Mouse (Mus musculus) kidney, embryonic 14.5 days (tissue): Measurements from ENCODE around the gene Glt8d2. TPM values are rescaled to one million over a fixed set of nuclear protein-coding genes. Genes with fewer than 3 reads are reported as not detected.
A peak's percentile ranks its signal among the peaks of the same experiment; 100 is the strongest.

Source experiments
- ATAC-seq: fragments of 200-750 bp; cut with Nextera tagmentation; 2 replicates; pipeline ENCODE4 v1.8.0; 2017; ENCODE audit warnings: moderate number of reproducible peaks, mild to moderate bottlenecking, moderate TSS enrichment, moderate library complexity; ENCODE audit not compliant: low FRiP score, low TSS enrichment
- H3K27ac ChIP-seq: fragments of 300-500 bp; sonication (generic); 2 replicates; pipeline ENCODE4 v1.5.1; 2014; ENCODE audit warnings: low read depth, mild to moderate bottlenecking, low read length, moderate library complexity, mixed read lengths
- H3K27me3 ChIP-seq: fragments of 300-500 bp; sonication (generic); 2 replicates; pipeline ENCODE4 v1.6.1; 2014; ENCODE audit warnings: mild to moderate bottlenecking, low read length; ENCODE audit not compliant: control insufficient read depth, insufficient read depth
- H3K36me3 ChIP-seq: fragments of 300-500 bp; sonication (generic); 2 replicates; pipeline ENCODE4 v1.6.1; 2014; ENCODE audit warnings: low read length, mixed read lengths; ENCODE audit not compliant: control insufficient read depth, insufficient read depth
- H3K4me1 ChIP-seq: fragments of 300-500 bp; sonication (generic); 2 replicates; pipeline ENCODE4 v1.6.1; 2014; ENCODE audit warnings: low read length, mixed read lengths; ENCODE audit not compliant: control insufficient read depth, insufficient read depth
- H3K4me2 ChIP-seq: fragments of 300-500 bp; sonication (generic); replicated peaks from 2 replicates; pipeline ENCODE4 v1.6.1; 2014; ENCODE audit warnings: low read depth, mild to moderate bottlenecking, low read length
- H3K4me3 ChIP-seq: fragments of 300-500 bp; sonication (generic); 2 replicates; pipeline ENCODE4 v1.5.1; 2014; ENCODE audit warnings: mild to moderate bottlenecking, low read length
- H3K9ac ChIP-seq: fragments of 300-500 bp; sonication (generic); 2 replicates; pipeline ENCODE4 v1.6.1; 2014; ENCODE audit warnings: low read depth, mild to moderate bottlenecking, low read length, moderate library complexity
- H3K9me3 ChIP-seq: fragments of 300-500 bp; sonication (generic); 2 replicates; pipeline ENCODE4 v1.6.1; 2016; ENCODE audit warnings: low read length; ENCODE audit not compliant: control insufficient read depth
- WGBS: fragments of 180-500 bp; shearing (Covaris S2); extraction: QIAGEN DNeasy Blood & Tissue Kit; methylation state at CpG from one replicate; pipeline ENCODE4 v1.1.7; 2014; 5-methylcytosine and 5-hydroxymethylcytosine counted together
- polyA plus RNA-seq: library from polyadenylated mRNA; unstranded; fragments of >200 nt; fragmentation: Nextera tagmentation; extraction: Ambion mirVana; gene quantifications from 2 replicates; pipeline ENCODE4 v1.2.1, GENCODE M21; 2014

The Glt8d2 gene
- polyA plus RNA-seq = 3.0 and 4.0 TPM in 2 replicates

DNA sequence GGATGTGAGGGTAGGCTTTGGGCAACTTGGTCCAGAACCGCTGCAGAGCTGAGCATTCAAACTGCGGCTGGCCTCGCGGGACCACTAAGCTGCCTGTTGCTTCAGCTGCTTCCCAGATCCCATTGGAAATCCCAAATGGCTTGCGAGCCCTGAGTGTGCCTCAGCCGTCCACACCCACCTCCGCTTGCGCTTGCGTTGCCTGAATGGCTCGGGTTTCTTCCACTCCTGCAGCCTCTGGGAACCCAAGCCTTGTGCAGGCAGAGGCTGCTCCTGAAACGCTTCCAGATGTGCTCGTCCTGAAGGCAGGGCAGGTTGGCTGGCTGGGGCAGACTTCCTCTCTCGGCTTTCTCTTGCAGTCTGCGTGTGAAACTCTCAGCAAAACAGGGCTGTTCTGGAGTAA lies at the start of gene Glt8d2:
Gene Glt8d2 (minus strand): TSS at position 157 of the 400 bp plus-strand sequence.
- peak; percentile 88 for ATAC-seq
- Histone ChIP-seq H3K9me3 (no peaks in the 10 kb centered on the region), H3K9ac (peak within 1 kb of the TSS; percentile 42; the same call in 1 of the 2 replicates), H3K27me3 (no peaks in the 10 kb centered on the region), H3K27ac (peak within 1 kb of the TSS; percentile 74), H3K4me2 (peak within 1 kb of the TSS; percentile 45), H3K4me1 (no peaks in the 10 kb centered on the region), H3K36me3 (no peaks in the 10 kb centered on the region), H3K4me3 (peak within 1 kb of the TSS; percentile 24)
- WGBS = 2% methylated on average over 14 of the region's 14 CpGs

DNA sequence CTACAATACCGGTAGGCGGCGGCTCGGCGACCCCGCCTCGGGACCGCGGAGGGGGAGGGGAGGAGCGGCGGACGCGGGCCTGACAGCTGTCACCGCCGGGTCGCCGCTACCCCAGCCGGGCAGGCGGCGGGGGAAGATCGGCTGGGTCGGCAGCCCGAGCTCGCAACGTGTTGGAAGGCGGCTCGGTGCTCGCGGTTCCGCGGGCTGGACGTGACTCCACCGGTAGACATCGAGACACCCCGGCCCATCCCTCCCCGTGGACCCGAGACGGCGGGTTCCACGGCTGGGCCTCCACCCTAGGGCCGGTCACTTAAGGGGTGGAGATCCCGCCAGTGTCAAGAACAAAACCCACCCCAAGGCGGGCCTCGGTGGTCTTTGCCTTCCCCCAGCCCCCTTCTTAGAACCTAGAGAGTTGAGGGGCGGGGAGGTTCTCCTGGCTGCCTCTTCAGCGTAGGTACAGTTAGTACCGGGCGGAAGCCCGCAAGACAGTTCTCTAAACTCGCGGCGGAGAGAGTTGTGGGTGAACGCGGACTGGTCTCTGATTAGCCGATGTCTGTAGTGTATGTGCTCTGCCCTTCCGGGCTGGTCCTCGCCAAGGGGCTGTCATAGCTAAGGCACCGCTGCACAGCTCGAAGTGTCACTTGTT lies 9.0 kb upstream of the Glt8d2 start:
- Histone ChIP-seq H3K9me3 (no peaks in the 10 kb centered on the region), H3K4me3 (peak overlapping the region; percentile 95), H3K27ac (peak overlapping the region; percentile 17; the same call in 1 of the 2 replicates), H3K9ac (peak overlapping the region; percentile 83), H3K27me3 (no peaks in the 10 kb centered on the region), H3K4me1 (0 out of 2 replicates have a peak, but pooled peaks cover 4% of the 10 kb centered on the region), H3K4me2 (peak overlapping the region; percentile 83), H3K36me3 (peaks cover 12% of the 10 kb centered on the region)
- ATAC-seq = peak; percentile 79
- WGBS = under 1% methylated on average over 59 of the region's 59 CpGs

DNA sequence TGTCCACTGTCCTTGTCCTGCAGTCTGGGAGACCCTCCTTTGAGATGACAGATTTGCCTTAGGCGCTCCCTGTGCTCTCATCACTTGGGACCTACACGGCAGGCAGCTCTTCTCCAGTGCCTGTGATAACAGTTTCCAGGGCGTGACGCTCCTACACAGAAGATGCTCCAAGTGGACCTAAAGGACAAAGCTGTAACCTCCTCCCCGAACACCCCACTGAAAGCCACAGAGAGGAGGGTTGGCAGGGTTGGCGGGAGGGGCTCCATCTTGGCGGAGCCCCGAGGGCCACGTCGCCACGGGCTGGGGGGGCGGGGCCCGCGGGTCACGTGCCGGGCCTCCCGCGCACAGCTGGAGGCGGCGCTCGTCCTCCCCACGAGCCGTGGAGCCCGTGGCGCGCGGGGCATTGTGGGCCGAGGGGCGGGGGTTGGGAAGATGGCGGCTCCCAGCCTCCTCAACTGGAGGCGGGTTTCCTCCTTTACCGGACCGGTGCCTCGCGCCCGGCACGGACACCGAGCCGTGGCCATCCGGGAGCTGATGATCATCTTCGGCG lies 8.3 kb upstream of the Glt8d2 start:
- Histone ChIP-seq H3K27me3 (no peaks in the 10 kb centered on the region), H3K36me3 (peaks cover 11% of the 10 kb centered on the region), H3K27ac (peak overlapping the region; percentile 61), H3K4me3 (peak overlapping the region; percentile 95), H3K9ac (peak overlapping the region; percentile 83), H3K4me1 (0 out of 2 replicates have a peak, but pooled peaks cover 4% of the 10 kb centered on the region), H3K4me2 (peak overlapping the region; percentile 83), H3K9me3 (no peaks in the 10 kb centered on the region)
- ATAC-seq = peak; percentile 95
- under 1% methylated on average over 39 of the region's 42 CpGs for WGBS

DNA sequence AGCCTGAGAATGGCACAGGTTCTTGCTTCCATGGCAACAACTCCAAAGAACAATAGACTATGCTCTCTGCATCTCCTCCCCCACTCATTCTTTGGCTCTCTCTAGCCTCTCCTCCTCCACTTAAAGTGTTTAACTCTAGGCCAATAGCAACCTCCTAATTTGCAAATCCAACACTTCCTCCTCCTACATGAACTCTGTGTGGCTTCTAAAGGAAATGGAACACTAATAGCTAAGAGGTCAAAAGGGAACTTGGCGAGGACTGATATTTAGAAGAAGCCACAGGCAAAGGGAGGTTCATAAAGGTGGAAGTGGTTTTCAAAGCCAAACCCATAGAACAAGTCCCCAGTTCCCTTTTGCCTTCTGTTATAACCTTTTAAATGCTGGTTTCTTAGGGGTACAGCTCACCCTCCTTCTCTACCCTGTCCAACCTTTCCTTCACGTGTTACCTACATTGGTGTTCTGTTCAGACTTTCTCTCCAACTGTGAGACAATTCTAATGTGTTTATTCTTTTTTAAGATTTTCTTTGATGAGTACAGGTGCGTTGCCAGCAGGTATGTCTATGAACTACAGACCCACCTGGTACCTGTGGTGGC lies 7.0 kb upstream of the Glt8d2 start:
- Histone ChIP-seq H3K4me3 (no peak overlapping the region), H3K9me3 (no peaks in the 10 kb centered on the region), H3K36me3 (peaks cover 10% of the 10 kb centered on the region), H3K27me3 (no peaks in the 10 kb centered on the region), H3K4me2 (no peak overlapping the region), H3K27ac (no peak overlapping the region), H3K4me1 (0 out of 2 replicates have a peak, but pooled peaks cover 4% of the 10 kb centered on the region), H3K9ac (no peak overlapping the region)
- WGBS = 73% methylated on average over 3 of the region's 3 CpGs
- ATAC-seq = peak; percentile 10; the same call in 1 of the 2 replicates

DNA sequence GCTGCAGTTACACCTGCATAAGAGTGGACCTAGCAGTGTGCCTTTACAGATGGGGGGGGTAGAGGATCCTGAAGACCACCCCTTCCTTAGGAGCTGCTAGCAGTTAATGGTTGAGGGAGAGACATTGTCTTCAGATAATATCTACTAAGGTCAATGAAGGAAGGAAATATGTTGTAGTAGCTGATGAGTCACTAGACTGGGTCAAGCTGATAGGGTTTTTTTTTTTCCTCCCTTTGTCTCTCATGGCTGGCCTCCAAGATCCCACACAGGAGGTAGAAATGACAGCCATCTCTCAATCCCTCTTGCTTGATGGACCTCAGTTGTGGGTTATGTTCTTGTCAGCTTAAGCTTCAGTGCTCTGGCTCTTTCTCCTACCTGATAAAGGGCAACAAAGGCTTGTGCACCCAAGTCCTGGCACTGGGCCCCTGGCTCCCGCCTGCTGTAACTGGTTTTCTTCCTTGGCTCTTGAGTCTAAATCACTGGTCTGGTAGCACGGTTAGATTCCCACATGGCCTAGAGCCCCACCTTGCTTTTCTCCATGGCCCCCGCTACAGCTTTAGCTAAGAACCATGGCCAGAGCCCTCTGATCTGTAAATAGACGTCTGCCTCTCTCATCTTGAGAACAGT lies 6.1 kb upstream of the Glt8d2 start:
- no peak overlapping the region for H3K9ac ChIP-seq
- no peak for ATAC-seq
- H3K4me3 ChIP-seq = no peak overlapping the region
- 67% methylated on average over 4 of the region's 4 CpGs for WGBS
- no peak overlapping the region for H3K27ac ChIP-seq
- no peak overlapping the region for H3K4me2 ChIP-seq
- 0 out of 2 replicates have a peak, but pooled peaks cover 4% of the 10 kb centered on the region for H3K4me1 ChIP-seq
- peaks cover 4% of the 10 kb centered on the region; the same call in 1 of the 2 replicates for H3K36me3 ChIP-seq
- no peaks in the 10 kb centered on the region for H3K9me3 ChIP-seq
- no peaks in the 10 kb centered on the region for H3K27me3 ChIP-seq

DNA sequence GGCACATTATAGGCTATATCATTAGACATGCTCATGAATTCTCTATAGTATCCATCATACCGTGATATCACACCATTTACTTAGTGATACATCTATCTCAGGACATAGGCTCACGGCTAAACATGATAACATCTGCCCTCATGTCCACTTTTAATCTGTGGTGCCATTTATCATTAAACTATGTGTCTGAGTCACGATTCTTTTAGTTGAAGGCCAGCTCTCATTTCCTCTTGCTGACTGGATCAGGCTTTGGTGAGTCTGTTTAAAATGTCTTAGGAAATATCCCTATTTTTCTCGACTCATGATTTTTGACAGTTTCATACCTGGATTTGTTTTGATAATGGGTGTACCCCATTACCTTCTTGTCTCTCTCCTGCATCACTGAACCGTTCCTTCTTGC lies 5.5 kb upstream of the Glt8d2 start, which contains the start of gene Hcfc2:
Gene Hcfc2 (plus strand): TSS at position 205 of the 400 bp plus-strand sequence.
- H3K9me3 ChIP-seq = no peaks in the 10 kb centered on the region
- no peak within 1 kb of the TSS for H3K9ac ChIP-seq
- WGBS = 70% methylated on average over 5 of the region's 5 CpGs
- no peak within 1 kb of the TSS for H3K4me3 ChIP-seq
- H3K4me2 ChIP-seq = no peak within 1 kb of the TSS
- no peaks in the 10 kb centered on the region for H3K27me3 ChIP-seq
- H3K4me1 ChIP-seq = 0 out of 2 replicates have a peak, but pooled peaks cover 4% of the 10 kb centered on the region
- no peaks in the 10 kb centered on the region for H3K36me3 ChIP-seq
- ATAC-seq = no peak
- no peak within 1 kb of the TSS for H3K27ac ChIP-seq

DNA sequence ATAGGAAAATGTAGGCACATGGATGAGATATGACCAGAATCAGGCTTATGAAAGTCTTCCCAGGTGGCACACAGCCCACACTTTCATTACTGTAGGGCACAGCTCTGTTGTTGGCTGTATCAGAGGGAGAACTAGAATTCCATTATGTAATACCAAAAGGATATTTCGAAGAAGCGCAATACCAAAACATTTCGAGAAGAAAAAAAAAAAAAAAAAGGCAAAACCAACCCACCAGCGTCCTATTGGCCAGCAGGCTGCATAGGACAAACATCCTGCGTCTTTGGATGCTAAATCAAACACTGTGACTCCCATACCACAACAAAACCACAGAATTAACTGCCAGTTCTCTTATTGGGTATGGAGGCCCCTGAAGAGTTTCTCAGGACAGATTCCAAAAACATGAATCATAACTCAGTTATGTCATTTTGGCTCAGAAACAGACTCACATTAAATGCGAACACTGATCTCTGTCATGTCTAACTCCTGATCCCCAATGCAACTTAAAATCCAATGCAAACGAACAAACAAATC lies 704 bp downstream of the Glt8d2 start:
- 69% methylated on average over 7 of the region's 7 CpGs for WGBS
- Histone ChIP-seq H3K4me1 (no peaks in the 10 kb centered on the region), H3K9me3 (no peaks in the 10 kb centered on the region), H3K4me2 (peak overlapping the region; percentile 45), H3K36me3 (no peaks in the 10 kb centered on the region), H3K9ac (no peak overlapping the region), H3K27ac (peak overlapping the region; percentile 74; the same call in 1 of the 2 replicates), H3K4me3 (peak overlapping the region; percentile 24; the same call in 1 of the 2 replicates), H3K27me3 (no peaks in the 10 kb centered on the region)
- ATAC-seq = peak; percentile 56; the same call in 1 of the 2 replicates

DNA sequence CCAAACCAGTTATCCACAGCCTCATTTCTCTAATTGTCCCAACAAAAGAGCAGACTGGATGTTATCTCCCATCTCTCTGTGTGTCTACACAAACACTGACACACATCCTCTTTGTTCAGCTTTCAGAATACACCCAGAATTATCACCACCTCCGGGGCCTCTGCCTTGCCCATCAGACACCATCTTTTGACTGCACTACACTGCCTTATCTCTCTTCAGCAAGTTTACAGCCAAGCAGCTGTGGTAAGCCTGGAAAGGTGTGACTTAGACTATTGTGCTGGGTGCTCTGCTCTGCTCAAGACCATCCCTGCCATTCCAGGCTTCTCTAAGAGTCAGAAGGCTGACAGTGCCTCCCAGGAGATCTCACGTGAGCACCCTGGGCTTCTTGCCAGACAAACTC lies 5.0 kb downstream of the Glt8d2 start:
- ATAC-seq = no peak
- Histone ChIP-seq H3K4me1 (no peaks in the 10 kb centered on the region), H3K4me3 (no peak overlapping the region), H3K27ac (no peak overlapping the region), H3K4me2 (no peak overlapping the region), H3K27me3 (no peaks in the 10 kb centered on the region), H3K9ac (no peak overlapping the region), H3K9me3 (no peaks in the 10 kb centered on the region), H3K36me3 (no peaks in the 10 kb centered on the region)
- 69% methylated on average over 2 of the region's 2 CpGs for WGBS
